Mouse (Mus musculus) ES-E14 (cell line): ENCODE data around the gene Rad54l. TPM values are rescaled to one million over a fixed set of nuclear protein-coding genes. Genes with fewer than 3 reads are reported as not detected.

Source experiments
- DNase-seq: peaks from one replicate; pipeline ENCODE4 v3.0.0-alpha.2; 2013; ENCODE audit warnings: low read depth, low spot score
- H3K27ac ChIP-seq: 2 replicates; pipeline ENCODE4 v1.5.1; 2012; ENCODE audit warnings: low read depth, mild to moderate bottlenecking, low read length, moderate library complexity, mixed read lengths; ENCODE audit not compliant: poor library complexity, insufficient read depth, severe bottlenecking
- H3K36me3 ChIP-seq: 2 replicates; pipeline ENCODE4 v1.6.1; 2012; ENCODE audit warnings: mild to moderate bottlenecking, low read length, moderate library complexity, mixed read lengths; ENCODE audit not compliant: control insufficient read depth, poor library complexity, insufficient read depth, severe bottlenecking
- H3K4me1 ChIP-seq, 2 experiments: fragments of 150-350 bp in 1 of 2; sonication (generic) in 1 of 2; 2 replicates each; pipeline ENCODE4 v1.6.1; 2012; ENCODE audit warnings: low read length in 2 of 2, mild to moderate bottlenecking in 1 of 2, mixed read lengths in 1 of 2; ENCODE audit not compliant: control insufficient read depth in 2 of 2, insufficient read depth in 2 of 2, poor library complexity in 1 of 2
- H3K4me3 ChIP-seq, 2 experiments: fragments of 150-350 bp in 1 of 2; sonication (generic) in 1 of 2; 2 replicates each; pipeline ENCODE4 v1.5.1; 2012; ENCODE audit warnings: low read length in 2 of 2, low read depth in 1 of 2, mild to moderate bottlenecking in 1 of 2, mixed read lengths in 1 of 2; ENCODE audit not compliant: insufficient read depth in 1 of 2, poor library complexity in 1 of 2, severe bottlenecking in 1 of 2
- H3K9ac ChIP-seq: 2 replicates; pipeline ENCODE4 v1.6.1; 2012; ENCODE audit warnings: low read depth, mild to moderate bottlenecking, low read length, mixed read lengths; ENCODE audit not compliant: poor library complexity, insufficient read depth, severe bottlenecking
- H3K9me3 ChIP-seq: fragments of 150-350 bp; sonication (generic); 2 replicates; pipeline ENCODE4 v1.6.1; 2012; ENCODE audit warnings: low read depth, mild to moderate bottlenecking, low read length; ENCODE audit not compliant: control insufficient read depth, insufficient read depth
- CHD2 ChIP-seq: IDR thresholded peaks from 2 replicates; pipeline ENCODE4 v1.6.1; 2014; ENCODE audit warnings: mild to moderate bottlenecking, low read depth, low read length, inconsistent platforms
- HCFC1 ChIP-seq: IDR thresholded peaks from 2 replicates; pipeline ENCODE4 v1.6.1; 2012; ENCODE audit warnings: low read length, inconsistent platforms, borderline replicate concordance; ENCODE audit not compliant: insufficient read depth
- MAFK ChIP-seq: IDR thresholded peaks from 2 replicates; pipeline ENCODE4 v1.6.1; 2014; ENCODE audit warnings: mild to moderate bottlenecking, low read depth, low read length, inconsistent platforms; ENCODE audit not compliant: insufficient read depth
- ZC3H11A ChIP-seq: IDR thresholded peaks from 2 replicates; pipeline ENCODE4 v1.6.1; 2012; ENCODE audit warnings: low read depth, mild to moderate bottlenecking, inconsistent platforms, low read length, borderline replicate concordance
- ZNF384 ChIP-seq: IDR thresholded peaks from 2 replicates; pipeline ENCODE4 v1.6.1; 2012; ENCODE audit warnings: low read depth, low read length, inconsistent platforms
- in situ Hi-C, 2 experiments: fragments of 600-800 bp; cut with MboI; formaldehyde crosslinking; loops; one replicate each; pipeline ENCODE4 v1.15.1; 2025; ENCODE audit warnings: low sequenced_read_pairs in 2 of 2, inconsistent platforms in 1 of 2; ENCODE audit not compliant: unreplicated experiment in 2 of 2
- total RNA-seq: library from RNA; depleted of rRNA; stranded (reverse); fragments of 300-350 nt; gene quantifications from 2 replicates; pipeline ENCODE4 v1.2.3, GENCODE M21; 2012

The Rad54l gene
- total RNA-seq, 1 experiment = 36.2 TPM

DNA sequence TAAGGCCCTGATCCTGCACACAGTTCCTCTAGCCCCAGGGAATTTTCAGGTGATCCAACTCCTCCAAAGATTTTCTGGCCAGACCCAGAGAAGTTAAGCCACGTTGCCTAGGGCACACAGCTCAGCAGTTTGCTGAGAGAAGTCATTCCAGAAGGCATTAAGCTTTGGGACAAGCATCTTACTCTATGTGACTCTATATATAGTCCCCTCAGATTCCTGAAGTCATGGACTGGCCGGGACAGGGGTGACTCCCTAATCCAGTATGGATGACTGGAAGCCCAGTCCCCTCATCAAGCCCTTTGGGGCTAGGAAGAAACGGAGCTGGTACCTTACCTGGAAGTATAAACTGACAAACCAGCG lies 27.4 kb upstream of the Rad54l start:
- H3K4me3 ChIP-seq = peak overlapping the region; percentile 91 to 98
- in situ Hi-C loops = no loop called here
- no peak for DNase-seq

GRCm38 (mm10) chr4:116150156-116150861 lies 26.8 kb upstream of the Rad54l start:
- TF ChIP-seq CHD2 (no peak), ZNF384 (no peak), HCFC1 (0 out of 2 replicates have a peak, but pooled peaks have one; percentile 27), MAFK (no peak)
- no peaks in the 10 kb centered on the region for H3K9me3 ChIP-seq
- no peak for DNase-seq
- H3K36me3 ChIP-seq = peaks cover 34% of the 10 kb centered on the region; the same call in 1 of the 2 replicates
- in situ Hi-C loops = no loop called here
- peak overlapping the region; percentile 96 for H3K9ac ChIP-seq
- peaks cover 0 to 10% of the 10 kb centered on the region in 2 experiments; a peak in 1 of 4 replicates for H3K4me1 ChIP-seq
- peak overlapping the region; percentile 68 for H3K27ac ChIP-seq
- H3K4me3 ChIP-seq = peak overlapping the region; percentile 91 to 98

More for the DNA sequence above, 27.4 kb upstream of the Rad54l start:
- Histone ChIP-seq H3K9ac (peak overlapping the region; percentile 95), H3K9me3 (no peaks in the 10 kb centered on the region), H3K4me1 (peaks cover 0 to 10% of the 10 kb centered on the region in 2 experiments; a peak in 1 of 4 replicates), H3K36me3 (peaks cover 39% of the 10 kb centered on the region), H3K27ac (peak overlapping the region; percentile 54; the same call in 1 of the 2 replicates)
- TF ChIP-seq CHD2 = no peak
- no peak for TF ChIP-seq ZNF384
- no peak for TF ChIP-seq MAFK
- no peak for TF ChIP-seq HCFC1
- no peak for TF ChIP-seq ZC3H11A

- Histone ChIP-seq H3K4me3 (peak overlapping the region; percentile 91 to 98), H3K4me1 (peaks cover 0 to 10% of the 10 kb centered on the region in 2 experiments; a peak in 1 of 4 replicates), H3K9me3 (no peaks in the 10 kb centered on the region), H3K27ac (peak overlapping the region; percentile 68; the same call in 1 of the 2 replicates), H3K36me3 (peaks cover 29% of the 10 kb centered on the region; the same call in 1 of the 2 replicates), H3K9ac (peak overlapping the region; percentile 96)
- in situ Hi-C loops = no loop called here
- DNase-seq = no peak
- TF ChIP-seq ZC3H11A = no peak
- TF ChIP-seq ZNF384 = no peak
- TF ChIP-seq MAFK = no peak
- TF ChIP-seq HCFC1 = no peak
- TF ChIP-seq CHD2 = no peak
Measured at GRCm38 (mm10) chr4:116149812-116150155, 26.3 kb upstream of the Rad54l start.

- H3K4me1 ChIP-seq = peaks cover 10 to 15% of the 10 kb centered on the region in 2 experiments; a peak in 3 of 4 replicates
- H3K9ac ChIP-seq = peak overlapping the region; percentile 29
- no peak overlapping the region for H3K27ac ChIP-seq
- in situ Hi-C loops = no loop called here
- no peak for DNase-seq
- no peaks in the 10 kb centered on the region for H3K9me3 ChIP-seq
- TF ChIP-seq MAFK (no peak), ZNF384 (no peak), HCFC1 (no peak), ZC3H11A (no peak)
- peak overlapping the region; percentile 69 to 79 for H3K4me3 ChIP-seq
- no peaks in the 10 kb centered on the region for H3K36me3 ChIP-seq
Measured at GRCm38 (mm10) chr4:116143891-116144717, 20.6 kb upstream of the Rad54l start.
